Mouse (Mus musculus) splenic B cell, adult 2 months (primary cell): ENCODE data around the gene Tpst1.

Experiments
- DNase-seq: peaks from one replicate; pipeline ENCODE4 v3.0.0-alpha.2; 2011; ENCODE audit warnings: low read depth, low spot score
- H3K27me3 ChIP-seq: 2 replicates; pipeline ENCODE4 v1.6.1; 2012; ENCODE audit warnings: mild to moderate bottlenecking, low read length, moderate library complexity, mixed read lengths; ENCODE audit not compliant: control insufficient read depth, poor library complexity, insufficient read depth, severe bottlenecking
- H3K36me3 ChIP-seq: 2 replicates; pipeline ENCODE4 v1.6.1; 2012; ENCODE audit warnings: mild to moderate bottlenecking, low read length, moderate library complexity, mixed read lengths; ENCODE audit not compliant: control insufficient read depth, poor library complexity, insufficient read depth, severe bottlenecking

Gene Tpst1

DNA sequence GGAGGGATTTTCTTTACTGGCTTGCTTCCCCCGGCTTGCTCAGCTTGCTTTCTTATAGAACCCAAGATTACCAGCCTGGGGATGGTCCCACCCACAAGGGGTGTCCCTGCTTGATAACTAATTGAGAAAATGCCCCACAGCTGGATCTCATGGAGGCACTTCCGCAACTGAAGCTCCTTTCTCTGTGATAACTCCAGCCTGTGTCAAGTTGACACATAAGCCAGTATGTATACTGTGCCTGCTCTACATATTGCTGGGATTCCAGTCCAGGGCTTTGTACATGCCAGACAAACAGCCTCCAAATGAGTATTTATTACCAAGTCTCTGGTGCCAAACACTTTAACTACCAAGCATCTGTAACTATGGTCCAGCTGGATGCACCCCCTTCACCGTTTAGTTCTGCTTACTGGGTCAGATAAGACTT, 5.3 kb upstream of the Tpst1 start:
- Histone ChIP-seq H3K36me3 (no peaks in the 10 kb centered on the region), H3K27me3 (no peaks in the 10 kb centered on the region)
- DNase-seq: no peak

DNA sequence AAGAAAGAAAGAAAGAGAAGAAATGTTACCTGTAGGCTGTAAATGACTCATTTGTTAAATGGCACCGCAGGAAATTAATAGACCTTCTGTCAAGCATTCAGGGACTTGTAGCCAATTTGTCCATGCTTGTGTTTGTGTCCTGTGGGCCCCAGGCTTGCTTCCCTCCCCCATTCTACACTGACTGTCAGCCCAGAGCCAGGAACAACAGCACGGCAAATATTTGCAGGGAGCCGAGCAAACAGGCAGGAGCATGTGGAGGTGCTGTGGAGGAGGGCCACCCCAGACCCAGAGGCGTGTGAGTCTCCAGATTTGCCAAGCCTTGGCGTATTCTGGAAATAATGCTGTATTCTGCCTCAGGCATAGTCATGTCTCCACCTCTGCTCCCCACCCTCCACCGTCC, 1.4 kb downstream of the Tpst1 start:
- no peak for DNase-seq
- Histone ChIP-seq H3K36me3 (no peaks in the 10 kb centered on the region), H3K27me3 (no peaks in the 10 kb centered on the region)

- Histone ChIP-seq H3K36me3 (no peaks in the 10 kb centered on the region), H3K27me3 (no peaks in the 10 kb centered on the region)
- DNase-seq: no peak
These were observed 3.3 kb downstream of the Tpst1 start for GRCm38 (mm10) chr5:130076396-130076795.

- H3K36me3 ChIP-seq: no peaks in the 10 kb centered on the region
- peak; percentile 39 for DNase-seq
- no peaks in the 10 kb centered on the region for H3K27me3 ChIP-seq
These were observed 5.1 kb downstream of the Tpst1 start for GRCm38 (mm10) chr5:130078096-130078833.

DNA sequence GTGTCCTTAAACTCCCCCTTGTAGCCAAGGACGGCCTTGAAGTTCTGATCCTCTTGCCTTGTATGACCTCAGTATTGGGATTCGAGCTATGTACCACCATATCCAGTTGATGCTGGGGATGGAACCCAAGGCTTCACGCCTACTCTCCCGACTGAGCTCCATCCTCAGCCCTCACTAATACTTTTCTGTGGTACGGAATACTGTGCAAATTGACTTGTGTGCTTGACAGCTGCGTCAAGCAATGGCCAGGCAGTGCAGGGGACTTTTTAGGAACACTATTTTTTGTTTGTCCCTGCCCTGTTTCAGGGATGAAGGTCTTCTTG, 5.7 kb downstream of the Tpst1 start:
- no peak for DNase-seq
- no peaks in the 10 kb centered on the region for H3K27me3 ChIP-seq
- H3K36me3 ChIP-seq: no peaks in the 10 kb centered on the region

DNA sequence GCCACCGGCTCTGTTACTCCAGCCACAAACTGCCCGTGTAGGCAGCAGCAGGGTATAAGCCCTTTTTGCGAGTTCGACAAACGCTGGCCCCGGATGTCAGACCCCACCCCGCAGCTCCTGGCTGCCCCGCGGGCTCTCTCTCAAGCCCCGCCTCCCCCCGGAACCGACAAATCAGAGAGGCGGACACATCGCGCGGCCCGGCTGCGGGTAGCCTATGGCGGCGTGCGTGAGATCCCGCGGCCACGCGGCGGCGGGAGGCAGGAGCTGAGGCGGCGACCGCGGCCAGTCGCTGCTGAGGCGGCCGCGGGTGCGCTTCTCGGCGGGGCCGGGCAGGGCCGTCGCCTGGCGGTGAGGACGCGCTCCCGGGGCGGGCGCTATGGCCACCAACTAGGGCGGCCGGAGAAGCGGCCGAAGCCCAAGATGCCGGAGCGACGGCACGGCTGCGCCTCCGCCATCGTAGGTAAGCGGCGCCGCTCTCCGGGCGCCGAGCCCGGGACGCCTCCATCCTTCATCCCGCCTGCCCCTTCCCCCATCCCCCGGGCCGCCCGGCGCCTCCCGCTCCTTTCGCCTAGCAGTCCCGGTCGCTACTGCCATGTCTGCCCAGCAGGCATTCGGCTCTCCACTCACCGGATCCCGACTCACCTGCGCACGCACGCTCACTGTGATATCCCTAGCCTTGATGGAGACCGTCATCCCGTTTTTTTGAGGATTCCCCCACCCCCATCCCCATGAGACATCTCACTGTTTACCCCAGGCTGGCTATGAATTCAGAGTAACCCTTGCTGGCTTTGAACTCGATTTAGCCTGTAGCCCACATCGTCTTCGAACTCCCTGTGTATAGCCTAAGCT, 6.3 kb downstream of the Tpst1 start:
- Histone ChIP-seq H3K36me3 (no peaks in the 10 kb centered on the region), H3K27me3 (no peaks in the 10 kb centered on the region)
- DNase-seq: peak; percentile 92

- H3K36me3 ChIP-seq: no peaks in the 10 kb centered on the region
- DNase-seq: peak; percentile 39
- no peaks in the 10 kb centered on the region for H3K27me3 ChIP-seq
These were observed 7.0 kb downstream of the Tpst1 start for GRCm38 (mm10) chr5:130080051-130080681.

DNA sequence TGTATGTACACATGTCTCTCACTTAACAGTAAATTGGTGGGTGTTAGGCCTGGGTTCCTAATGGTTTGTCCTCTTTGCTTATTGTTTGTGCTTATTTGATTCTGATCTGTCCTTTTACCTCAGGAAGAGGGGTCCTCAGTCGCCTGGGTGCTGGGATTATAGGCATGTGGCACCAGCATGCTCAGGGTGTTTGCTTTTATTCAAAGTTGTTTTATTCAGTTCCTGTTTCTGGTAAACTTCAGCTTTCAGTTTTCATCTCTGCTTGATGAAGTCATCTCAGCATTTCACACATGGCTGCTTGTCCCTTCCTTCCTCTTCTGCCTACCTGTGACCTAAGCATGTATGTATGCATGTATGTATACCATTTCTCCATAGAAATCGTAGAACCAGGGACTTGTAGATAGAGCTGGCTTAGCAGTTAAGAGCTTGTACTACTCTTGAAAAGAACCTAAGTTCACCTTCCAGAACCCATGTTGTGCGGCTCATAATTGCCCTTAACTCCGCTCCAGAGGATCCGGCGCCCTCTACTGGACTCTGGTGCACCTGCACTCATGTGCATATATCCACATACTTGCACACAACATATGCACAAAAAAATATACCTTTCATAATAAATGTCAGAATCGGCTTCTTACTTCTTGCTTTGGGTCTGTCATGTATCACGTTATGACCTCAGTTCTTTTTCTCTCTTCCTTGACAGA, 8.2 kb downstream of the Tpst1 start:
- Histone ChIP-seq H3K27me3 (no peaks in the 10 kb centered on the region), H3K36me3 (no peaks in the 10 kb centered on the region)
- DNase-seq: peak; percentile 92

GRCm38 (mm10) chr5:130082431-130082830, 9.3 kb downstream of the Tpst1 start:
- H3K27me3 ChIP-seq: no peaks in the 10 kb centered on the region
- H3K36me3 ChIP-seq: no peaks in the 10 kb centered on the region
- DNase-seq: no peak

DNA sequence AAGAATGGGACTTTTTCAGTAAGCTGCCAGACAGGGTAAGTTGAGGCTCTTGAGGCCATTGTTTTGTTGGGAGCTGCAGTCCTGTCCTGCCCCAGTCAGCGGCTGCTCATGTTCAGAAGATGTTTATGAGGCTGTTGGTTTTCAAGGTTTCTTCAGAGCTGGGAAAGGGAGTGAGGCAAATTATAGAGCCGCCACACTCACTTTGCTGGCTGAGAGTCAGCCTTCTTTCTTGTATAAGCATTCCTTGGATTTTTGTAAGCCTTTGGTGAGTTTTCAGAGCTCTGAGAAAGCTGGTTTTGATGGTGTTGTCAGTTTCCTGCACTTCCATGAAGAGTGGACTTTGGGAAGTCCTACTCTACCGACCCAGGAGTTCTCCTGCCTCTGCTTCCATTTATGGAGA, 11.1 kb downstream of the Tpst1 start:
- Histone ChIP-seq H3K36me3 (no peaks in the 10 kb centered on the region), H3K27me3 (no peaks in the 10 kb centered on the region)
- no peak for DNase-seq

DNA sequence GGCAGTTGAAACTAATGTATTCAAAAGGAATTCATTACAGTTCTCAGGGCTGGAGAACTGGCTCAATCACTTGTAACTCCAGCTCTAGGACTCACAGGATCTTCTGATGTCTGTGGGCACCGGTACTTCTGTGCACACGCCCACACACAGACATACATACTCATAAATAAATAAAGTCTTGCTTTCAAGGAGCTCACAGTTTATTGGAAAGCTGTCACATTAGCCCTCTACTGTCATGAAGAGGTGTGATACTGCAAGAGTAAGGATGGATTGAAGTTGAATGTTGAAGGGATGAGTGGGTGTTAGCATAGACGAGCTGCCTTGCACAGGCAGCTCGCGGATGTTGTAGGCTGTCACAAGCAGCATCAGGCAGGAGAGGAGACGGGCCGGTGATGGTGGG, 14.9 kb downstream of the Tpst1 start:
- no peaks in the 10 kb centered on the region for H3K36me3 ChIP-seq
- H3K27me3 ChIP-seq: no peaks in the 10 kb centered on the region
- DNase-seq: no peak

DNA sequence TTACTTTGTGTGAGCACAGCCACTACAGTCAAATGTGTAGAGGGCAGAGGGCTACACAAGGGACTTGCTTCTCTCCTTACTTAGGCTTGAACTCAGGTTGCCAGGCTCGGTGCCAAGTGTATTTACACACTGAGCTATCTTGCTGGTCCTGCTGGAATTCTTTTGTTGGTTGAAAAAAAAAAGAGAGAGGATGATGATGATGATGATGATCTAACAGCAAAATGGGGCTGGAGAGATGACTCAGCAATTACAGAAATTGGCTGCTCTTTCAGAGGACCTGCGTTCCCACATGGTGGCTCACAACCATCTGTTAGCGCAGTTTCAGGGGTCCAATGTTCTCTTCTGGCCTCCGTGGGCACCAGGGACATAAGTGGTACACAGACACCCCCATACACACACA, 15.5 kb downstream of the Tpst1 start:
- DNase-seq: no peak
- Histone ChIP-seq H3K36me3 (no peaks in the 10 kb centered on the region), H3K27me3 (no peaks in the 10 kb centered on the region)

- DNase-seq: peak; percentile 58
- no peaks in the 10 kb centered on the region for H3K27me3 ChIP-seq
- no peaks in the 10 kb centered on the region for H3K36me3 ChIP-seq
These were observed 16.1 kb downstream of the Tpst1 start for GRCm38 (mm10) chr5:130089177-130089576.

GRCm38 (mm10) chr5:130089626-130090393, 16.7 kb downstream of the Tpst1 start:
- H3K36me3 ChIP-seq: no peaks in the 10 kb centered on the region
- no peaks in the 10 kb centered on the region for H3K27me3 ChIP-seq
- DNase-seq: peak; percentile 70
